Mouse (Mus musculus): ENCODE results near the gene Ugp2.
"Not testable (repeated sequence)": the region's sequence is repeated elsewhere in the genome, so short reads cannot be mapped to it uniquely, and the experiment has no call there.

Gene Ugp2

GRCm38 (mm10) chr11:21332639-21333295 is 38.2 kb downstream of the Ugp2 start:
- DNase-seq (ENCODE audit: low spot score), result no peak

- no peak for DNase-seq (ENCODE audit: low spot score)
Observed at GRCm38 (mm10) chr11:21328141-21328540, 42.9 kb downstream of the Ugp2 start.

GRCm38 (mm10) chr11:21327486-21327885 is 43.5 kb downstream of the Ugp2 start:
- no peak for DNase-seq (ENCODE audit: low spot score)

- DNase-seq (ENCODE audit: low spot score), result no peak
Observed at GRCm38 (mm10) chr11:21326770-21327169, 44.2 kb downstream of the Ugp2 start.

- no peak for DNase-seq (ENCODE audit: low spot score)
Observed at GRCm38 (mm10) chr11:21325781-21326180, 45.2 kb downstream of the Ugp2 start.

GRCm38 (mm10) chr11:21322349-21322748 is 48.7 kb downstream of the Ugp2 start:
- DNase-seq (ENCODE audit: low spot score), result no peak

GRCm38 (mm10) chr11:21321577-21321976 is 49.4 kb downstream of the Ugp2 start:
- DNase-seq (ENCODE audit: low spot score), result no peak

GRCm38 (mm10) chr11:21313922-21314657 is 56.9 kb downstream of the Ugp2 start:
- peak; percentile 53 for DNase-seq (ENCODE audit: low spot score)

GRCm38 (mm10) chr11:21309516-21309915 is 61.5 kb downstream of the Ugp2 start:
- no peak for DNase-seq (ENCODE audit: low spot score)

- DNase-seq (ENCODE audit: low spot score), result no peak
Observed at GRCm38 (mm10) chr11:21308119-21308518, 62.9 kb downstream of the Ugp2 start.

- no peak for DNase-seq (ENCODE audit: low spot score)
Observed at GRCm38 (mm10) chr11:21307078-21307668, 63.8 kb downstream of the Ugp2 start.

GRCm38 (mm10) chr11:21303619-21304018 is 67.4 kb downstream of the Ugp2 start:
- no peak for DNase-seq (ENCODE audit: low spot score)

GRCm38 (mm10) chr11:21295486-21295885 is 75.5 kb downstream of the Ugp2 start:
- no peak for DNase-seq (ENCODE audit: low spot score)

- DNase-seq (ENCODE audit: low spot score), result not testable (repeated sequence)
Observed at GRCm38 (mm10) chr11:21288153-21288552, 82.8 kb downstream of the Ugp2 start.

GRCm38 (mm10) chr11:21286391-21286790 is 84.6 kb downstream of the Ugp2 start:
- no peak for DNase-seq (ENCODE audit: low spot score)

GRCm38 (mm10) chr11:21276151-21276550 is 94.8 kb downstream of the Ugp2 start:
- DNase-seq (ENCODE audit: low spot score), result no peak

Measured in c-Kit-positive CD71-positive TER-119-positive erythroid progenitor cells, embryonic 14.5 days (primary cell).